Mouse (Mus musculus) MEL (cell line): Measurements from ENCODE around the gene Col4a2. TPM values are rescaled to one million over a fixed set of nuclear protein-coding genes. Genes with fewer than 3 reads are reported as not detected.

Experiments
- DNase-seq: peaks from one replicate; pipeline ENCODE4 v3.0.0; 2011; ENCODE audit warnings: low read depth, low spot score
- H3K27ac ChIP-seq: 2 replicates; pipeline ENCODE4 v1.5.1; 2012; ENCODE audit warnings: low read depth, mild to moderate bottlenecking, control low read depth, low read length, moderate library complexity; ENCODE audit not compliant: control insufficient read depth
- H3K27me3 ChIP-seq, 2 experiments: fragments of 150-350 bp in 1 of 2; sonication (generic) in 1 of 2; 2 replicates each; pipeline ENCODE4 v1.6.1; 2012; ENCODE audit warnings: low read length in 2 of 2, mild to moderate bottlenecking in 2 of 2, improper control_type of control experiment in 1 of 2, moderate library complexity in 1 of 2; ENCODE audit not compliant: insufficient read depth in 2 of 2, control insufficient read depth in 1 of 2
- H3K36me3 ChIP-seq, 2 experiments: 2 replicates each; pipeline ENCODE4 v1.6.1; 2012 to 2014; ENCODE audit warnings: low read length in 2 of 2, improper control_type of control experiment in 1 of 2, inconsistent platforms in 1 of 2, mild to moderate bottlenecking in 1 of 2; ENCODE audit not compliant: insufficient read depth in 2 of 2, control insufficient read depth in 1 of 2
- H3K4me1 ChIP-seq, 2 experiments: fragments of 150-350 bp in 1 of 2; sonication (generic) in 1 of 2; 2 replicates each; pipeline ENCODE4 v1.6.1; 2012; ENCODE audit warnings: low read length in 2 of 2, improper control_type of control experiment in 1 of 2, mild to moderate bottlenecking in 1 of 2; ENCODE audit not compliant: insufficient read depth in 2 of 2, control insufficient read depth in 1 of 2
- H3K4me3 ChIP-seq, 2 experiments: fragments of 150-350 bp in 1 of 2; sonication (generic) in 1 of 2; 2 replicates each; pipeline ENCODE4 v1.5.1; 2012; ENCODE audit warnings: low read depth in 2 of 2, low read length in 2 of 2, mild to moderate bottlenecking in 2 of 2, moderate library complexity in 2 of 2, control low read depth in 1 of 2, improper control_type of control experiment in 1 of 2; ENCODE audit not compliant: control insufficient read depth in 1 of 2, insufficient read depth in 1 of 2
- H3K79me2 ChIP-seq: 2 replicates; pipeline ENCODE4 v1.6.1; 2012; ENCODE audit warnings: mild to moderate bottlenecking, low read length, moderate library complexity; ENCODE audit not compliant: control insufficient read depth, poor library complexity, insufficient read depth
- H3K9ac ChIP-seq: 2 replicates; pipeline ENCODE4 v1.6.1; 2012; ENCODE audit warnings: low read depth, mild to moderate bottlenecking, control low read depth, low read length, moderate library complexity; ENCODE audit not compliant: control insufficient read depth, poor library complexity, severe bottlenecking
- H3K9me3 ChIP-seq: fragments of 150-350 bp; sonication (generic); replicated peaks from 2 replicates; pipeline ENCODE4 v1.6.1; 2012; ENCODE audit warnings: mild to moderate bottlenecking, low read length, improper control_type of control experiment, moderate library complexity; ENCODE audit not compliant: insufficient read depth
- BHLHE40 ChIP-seq: IDR thresholded peaks from 2 replicates; pipeline ENCODE4 v1.6.1; 2012; ENCODE audit warnings: low read depth, mild to moderate bottlenecking, inconsistent platforms, low read length, improper control_type of control experiment, borderline replicate concordance
- CHD2 ChIP-seq: IDR thresholded peaks from 2 replicates; pipeline ENCODE4 v1.6.1; 2011; ENCODE audit warnings: low read length, improper control_type of control experiment
- CTCF ChIP-seq, 3 experiments: IDR thresholded peaks in 2 of 3; conservative IDR thresholded peaks in 1 of 3; 2 replicates each; pipeline ENCODE4 v1.5.1; 2011 to 2012; ENCODE audit warnings: low read length in 3 of 3, low read depth in 2 of 3, mild to moderate bottlenecking in 2 of 3, improper control_type of control experiment in 1 of 3, inconsistent platforms in 1 of 3, mixed read lengths in 1 of 3, moderate library complexity in 1 of 3; ENCODE audit not compliant: control insufficient read depth in 1 of 3, insufficient read depth in 1 of 3, poor library complexity in 1 of 3, severe bottlenecking in 1 of 3
- E2F4 ChIP-seq: IDR thresholded peaks from 2 replicates; pipeline ENCODE4 v1.6.1; 2011; ENCODE audit warnings: low read depth, low read length, improper control_type of control experiment, borderline replicate concordance
- ELF1 ChIP-seq: IDR thresholded peaks from 2 replicates; pipeline ENCODE4 v1.6.1; 2014; ENCODE audit warnings: low read depth, mild to moderate bottlenecking, inconsistent platforms, low read length, improper control_type of control experiment, moderate library complexity
- EP300 ChIP-seq, 2 experiments: IDR thresholded peaks; 2 replicates each; pipeline ENCODE4 v1.6.1; 2011; ENCODE audit warnings: improper control_type of control experiment in 2 of 2, low read length in 2 of 2, low read depth in 1 of 2, mild to moderate bottlenecking in 1 of 2
- ETS1 ChIP-seq: IDR thresholded peaks from 2 replicates; pipeline ENCODE4 v1.6.1; 2012; ENCODE audit warnings: low read depth, mild to moderate bottlenecking, inconsistent platforms, low read length, improper control_type of control experiment, moderate library complexity
- GABPA ChIP-seq: IDR thresholded peaks from 2 replicates; pipeline ENCODE4 v1.6.1; 2012; ENCODE audit warnings: low read depth, mild to moderate bottlenecking, inconsistent platforms, low read length, improper control_type of control experiment, moderate library complexity
- GATA1 ChIP-seq: IDR thresholded peaks from 2 replicates; pipeline ENCODE4 v1.6.1; 2011; ENCODE audit warnings: low read depth, low read length, improper control_type of control experiment
- JUND ChIP-seq: IDR thresholded peaks from 2 replicates; pipeline ENCODE4 v1.6.1; 2011; ENCODE audit warnings: low read depth, mild to moderate bottlenecking, improper control_type of control experiment, low read length
- KAT2A ChIP-seq: conservative IDR thresholded peaks from 2 replicates; pipeline ENCODE4 v1.6.1; 2012; ENCODE audit warnings: low read depth, low read length, improper control_type of control experiment, inconsistent platforms
- MAFK ChIP-seq: IDR thresholded peaks from 2 replicates; pipeline ENCODE4 v1.6.1; 2011; ENCODE audit warnings: low read depth, mild to moderate bottlenecking, low read length, improper control_type of control experiment, borderline replicate concordance
- MAZ ChIP-seq: IDR thresholded peaks from 2 replicates; pipeline ENCODE4 v1.6.1; 2012; ENCODE audit warnings: low read depth, mild to moderate bottlenecking, inconsistent platforms, low read length, improper control_type of control experiment
- MEF2A ChIP-seq: IDR thresholded peaks from 2 replicates; pipeline ENCODE4 v1.6.1; 2014; ENCODE audit warnings: low read depth, mild to moderate bottlenecking, inconsistent platforms, low read length, improper control_type of control experiment; ENCODE audit not compliant: poor library complexity, insufficient replicate concordance, severe bottlenecking; ENCODE audit errors: extremely low read depth
- MXI1 ChIP-seq: IDR thresholded peaks from 2 replicates; pipeline ENCODE4 v1.6.1; 2011; ENCODE audit warnings: mild to moderate bottlenecking, low read depth, low read length, improper control_type of control experiment
- NELFE ChIP-seq: IDR thresholded peaks from 2 replicates; pipeline ENCODE4 v1.6.1; 2011; ENCODE audit warnings: low read depth, low read length, improper control_type of control experiment
- POLR2A ChIP-seq, 2 experiments: IDR thresholded peaks; 2 replicates each; pipeline ENCODE4 v1.6.1; 2011 to 2012; ENCODE audit warnings: low read length in 2 of 2, mild to moderate bottlenecking in 2 of 2, control low read depth in 1 of 2, improper control_type of control experiment in 1 of 2, low read depth in 1 of 2, moderate library complexity in 1 of 2; ENCODE audit not compliant: control insufficient read depth in 1 of 2, insufficient read depth in 1 of 2, poor library complexity in 1 of 2
- POLR2AphosphoS2 ChIP-seq: IDR thresholded peaks from 2 replicates; pipeline ENCODE4 v1.6.1; 2011; ENCODE audit warnings: low read length, improper control_type of control experiment
- RAD21 ChIP-seq: IDR thresholded peaks from 2 replicates; pipeline ENCODE4 v1.6.1; 2011; ENCODE audit warnings: mild to moderate bottlenecking, low read depth, low read length, improper control_type of control experiment
- RCOR1 ChIP-seq: IDR thresholded peaks from 2 replicates; pipeline ENCODE4 v1.6.1; 2012; ENCODE audit warnings: low read depth, mild to moderate bottlenecking, inconsistent platforms, low read length, improper control_type of control experiment
- SIN3A ChIP-seq: IDR thresholded peaks from 2 replicates; pipeline ENCODE4 v1.6.1; 2012; ENCODE audit warnings: low read length, improper control_type of control experiment, inconsistent platforms
- SMC3 ChIP-seq: IDR thresholded peaks from 2 replicates; pipeline ENCODE4 v1.6.1; 2011; ENCODE audit warnings: low read depth, low read length, improper control_type of control experiment
- TAL1 ChIP-seq: IDR thresholded peaks from 2 replicates; pipeline ENCODE4 v1.6.1; 2012; ENCODE audit warnings: mild to moderate bottlenecking, inconsistent platforms, low read length, moderate library complexity, mixed read lengths
- TCF12 ChIP-seq: IDR thresholded peaks from 2 replicates; pipeline ENCODE4 v1.6.1; 2014; ENCODE audit warnings: low read depth, mild to moderate bottlenecking, inconsistent platforms, low read length, improper control_type of control experiment, moderate library complexity
- UBTF ChIP-seq: IDR thresholded peaks from 2 replicates; pipeline ENCODE4 v1.6.1; 2012; ENCODE audit warnings: low read depth, mild to moderate bottlenecking, inconsistent platforms, low read length, improper control_type of control experiment, moderate library complexity, borderline replicate concordance; ENCODE audit not compliant: insufficient read depth
- USF1 ChIP-seq: IDR thresholded peaks from 2 replicates; pipeline ENCODE4 v1.6.1; 2014; ENCODE audit warnings: low read depth, mild to moderate bottlenecking, inconsistent platforms, low read length, improper control_type of control experiment, moderate library complexity
- USF2 ChIP-seq, 2 experiments: IDR thresholded peaks; 2 replicates each; pipeline ENCODE4 v1.6.1; 2011 to 2012; ENCODE audit warnings: improper control_type of control experiment in 2 of 2, low read length in 2 of 2, borderline replicate concordance in 1 of 2, inconsistent platforms in 1 of 2, low read depth in 1 of 2, mild to moderate bottlenecking in 1 of 2; ENCODE audit not compliant: insufficient read depth in 1 of 2
- ZKSCAN1 ChIP-seq: IDR thresholded peaks from 2 replicates; pipeline ENCODE4 v1.6.1; 2012; ENCODE audit warnings: low read depth, mild to moderate bottlenecking, inconsistent platforms, low read length, improper control_type of control experiment, moderate library complexity
- ZMIZ1 ChIP-seq: IDR thresholded peaks from 2 replicates; pipeline ENCODE4 v1.6.1; 2012; ENCODE audit warnings: low read depth, mild to moderate bottlenecking, inconsistent platforms, low read length, improper control_type of control experiment, moderate library complexity
- polyA plus RNA-seq, 2 experiments: library from polyadenylated mRNA; stranded (reverse) in 1 of 2; unstranded in 1 of 2; fragments of >175 nt in 1 of 2; fragments of >200 nt in 1 of 2; gene quantifications; 2 replicates each; pipeline versions ENCODE4 v1.2.1 to v1.2.4; 2012; ENCODE audit warnings: low replicate concordance in 2 of 2, low read depth in 1 of 2; ENCODE audit not compliant: insufficient read length in 2 of 2, insufficient read depth in 1 of 2, missing spikeins in 1 of 2
- total RNA-seq: library from RNA; depleted of rRNA; stranded (reverse); fragments of 300-350 nt; gene quantifications from 2 replicates; pipeline ENCODE4 v1.2.3, GENCODE M21; 2012

Col4a2 gene
- total and polyA plus RNA-seq, 3 experiments: 0.04 to 0.81 TPM; not detected in 1

GRCm38 (mm10) chr8:11340310-11341110, 27.9 kb downstream of the Col4a2 start:
- Histone ChIP-seq H3K4me1 (no peaks in the 10 kb centered on the region), H3K79me2 (no peaks in the 10 kb centered on the region), H3K9me3 (no peaks in the 10 kb centered on the region), H3K36me3 (no peaks in the 10 kb centered on the region), H3K27me3 (no peaks in the 10 kb centered on the region), H3K4me3 (no peak overlapping the region), H3K27ac (no peak overlapping the region), H3K9ac (no peak overlapping the region)
- TF ChIP-seq POLR2A (IDR thresholded peaks at IDR 0.05; ENCODE audit: control insufficient read depth in 1 of 2, insufficient read depth in 1 of 2, low read depth in 1 of 2, low read length in 2 of 2, poor library complexity in 1 of 2) (no peak), MEF2A (no peak), USF2 (IDR thresholded peaks at IDR 0.05; ENCODE audit: borderline replicate concordance in 1 of 2, insufficient read depth in 1 of 2, low read depth in 1 of 2, low read length in 2 of 2) (no peak), SIN3A (no peak), E2F4 (no peak), POLR2AphosphoS2 (no peak), CHD2 (no peak), MAZ (no peak), KAT2A (no peak), BHLHE40 (no peak), EP300 (IDR thresholded peaks at IDR 0.05; ENCODE audit: low read depth in 1 of 2, low read length in 2 of 2) (no peak), RAD21 (no peak), MXI1 (no peak), GABPA (no peak), SMC3 (no peak), ZMIZ1 (no peak), NELFE (no peak), CTCF (IDR thresholded peaks at IDR 0.05 in 2 of 3, conservative IDR thresholded peaks at IDR 0.05 in 1 of 3; ENCODE audit: control insufficient read depth in 1 of 3, insufficient read depth in 1 of 3, low read depth in 2 of 3, low read length in 3 of 3, poor library complexity in 1 of 3, severe bottlenecking in 1 of 3) (no peak), ZKSCAN1 (no peak), TAL1 (no peak)
- DNase-seq: no peak

GRCm38 (mm10) chr8:11341111-11341566, 28.5 kb downstream of the Col4a2 start:
- H3K79me2 ChIP-seq: no peaks in the 10 kb centered on the region
- no peaks in the 10 kb centered on the region for H3K27me3 ChIP-seq
- TF ChIP-seq MAFK: no peak
- no peak for TF ChIP-seq ETS1
- TF ChIP-seq ELF1: no peak
- TF ChIP-seq UBTF: no peak
- no peak for TF ChIP-seq RCOR1
- no peak for TF ChIP-seq TCF12
- TF ChIP-seq EP300 (IDR thresholded peaks at IDR 0.05; ENCODE audit: low read depth in 1 of 2, low read length in 2 of 2): no peak
- TF ChIP-seq CTCF (IDR thresholded peaks at IDR 0.05 in 2 of 3, conservative IDR thresholded peaks at IDR 0.05 in 1 of 3; ENCODE audit: control insufficient read depth in 1 of 3, insufficient read depth in 1 of 3, low read depth in 2 of 3, low read length in 3 of 3, poor library complexity in 1 of 3, severe bottlenecking in 1 of 3): no peak
- TF ChIP-seq JUND: no peak
- TF ChIP-seq USF1: no peak
- no peak for TF ChIP-seq GATA1
- no peak for TF ChIP-seq BHLHE40

More at GRCm38 (mm10) chr8:11341111-11341566, 28.5 kb downstream of the Col4a2 start:
- no peaks in the 10 kb centered on the region for H3K9me3 ChIP-seq
- no peak overlapping the region for H3K27ac ChIP-seq
- H3K9ac ChIP-seq: no peak overlapping the region
- H3K4me1 ChIP-seq: no peaks in the 10 kb centered on the region
- no peak for DNase-seq
- H3K36me3 ChIP-seq: no peaks in the 10 kb centered on the region
- H3K4me3 ChIP-seq: no peak overlapping the region
